17 mouse cellular contexts compared by ENCODE assay signal in genomic region chr19:14520098-14520802, GRCm38 (mm10).
DNase-seq lines count a peak whose midpoint lies in the region; TF ChIP-seq lines count a peak whose summit lies in the region.
"Had no signal": no experiment of that assay in that cellular context is flagged by ENCODE, and none has a peak within 500 bp of the region (broad histone marks: within the 10 kb centered on the region; RNA-seq: fewer than 3 reads in every experiment).

No protein-coding gene starts in this region.

- intact Hi-C loops in gastrocnemius, postnatal 36 days (cut with DNase I) = no loop called here

- TF ChIP-seq CTCF in CH12.LX (conservative IDR thresholded peaks at IDR 0.05 in 1 of 2, IDR thresholded peaks at IDR 0.05 in 1 of 2; ENCODE audit: low read depth in 2 of 2, low read length in 2 of 2) = no peak

- no peak overlapping the region for H3K4me2 ChIP-seq in CH12.LX (ENCODE audit: insufficient read depth, low read depth, poor library complexity, severe bottlenecking)
- H3K4me2 ChIP-seq: embryonic facial prominence, embryonic 12.5 days; forebrain, embryonic 12.5 days had no signal

- H3K9me3 ChIP-seq in CH12.LX (replicated peaks; ENCODE audit: low read length) = no peaks in the 10 kb centered on the region
- H3K9me3 ChIP-seq: embryonic facial prominence, embryonic 10.5 days; embryonic facial prominence, embryonic 12.5 days; forebrain, embryonic 12.5 days had no signal

- peaks cover 0 to 22% of the 10 kb centered on the region in 2 experiments; a peak in 2 of 4 replicates for H3K4me1 ChIP-seq in CH12.LX (ENCODE audit: control insufficient read depth in 1 of 2, insufficient read depth in 2 of 2)
- H3K4me1 ChIP-seq: embryonic facial prominence, embryonic 12.5 days had no signal

- no peak overlapping the region for H3K4me3 ChIP-seq in CH12.LX (replicated peaks in 1 of 3; ENCODE audit: low read depth in 2 of 3, low read length in 2 of 3, poor library complexity in 1 of 3)
- H3K4me3 ChIP-seq: embryonic facial prominence, embryonic 10.5 days; embryonic facial prominence, embryonic 12.5 days; forebrain, embryonic 12.5 days had no signal

- peak; percentile 79 for TF ChIP-seq EP300 in CH12.LX (IDR thresholded peaks at IDR 0.05; ENCODE audit: low read length)

- no peaks in the 10 kb centered on the region for H3K27me3 ChIP-seq in CH12.LX (replicated peaks)
- H3K27me3 ChIP-seq: embryonic facial prominence, embryonic 12.5 days had no signal

- H3K79me2 ChIP-seq in CH12.LX (replicated peaks; ENCODE audit: control insufficient read depth, extremely low read depth, insufficient read depth, poor library complexity, severe bottlenecking) = peaks cover 14% of the 10 kb centered on the region

- in situ Hi-C loops in CH12.LX (cut with MboI; ENCODE audit: low pct_ligation_motif_present, low pct_unique_long_range_greater_than_20kb, low sequenced_read_pairs) = no loop called here

- TF ChIP-seq POLR2A in CH12.LX (IDR thresholded peaks at IDR 0.05; ENCODE audit: low read depth, low read length) = no peak

- H3K9ac ChIP-seq in CH12.LX (ENCODE audit: insufficient read depth, low read depth) = no peak overlapping the region
- H3K9ac ChIP-seq: embryonic facial prominence, embryonic 12.5 days; forebrain, embryonic 12.5 days had no signal

- dilution Hi-C loops in CH12.LX (cut with MboI; ENCODE audit: extremely low pct_ligation_motif_present, extremely low pct_unique_long_range_greater_than_20kb, low sequenced_read_pairs) = no loop called here

- no peak for TF ChIP-seq RAD21 in CH12.LX (IDR thresholded peaks at IDR 0.05; ENCODE audit: low read depth, low read length)

- DNase-seq in CH12.LX (ENCODE audit: extremely low read depth) (peak; percentile 31), MEL-GATA-1-ER (ENCODE audit: extremely low read depth, low read depth) (peak; percentile 58)
- DNase-seq in c-Kit-positive CD71-positive TER-119-positive erythroid progenitor cells, embryonic 14.5 days (ENCODE audit: low spot score) = peak; percentile 11
- no peak for DNase-seq in gastrocnemius, postnatal 36 days
- DNase-seq in heart, adult 18-20 months = no peak
- DNase-seq: adrenal gland, adult 8-10 months; adrenal gland, postnatal 14 days; adrenal gland, postnatal 36 days; B cell, adult 2 months; cerebellum, adult 11-12 months; cerebellum, adult 2 months; cerebellum, adult 9-10 months; cerebellum, postnatal 10 days; cerebellum, postnatal 25 days had no signal

- peaks cover 17 to 32% of the 10 kb centered on the region in 2 experiments for H3K36me3 ChIP-seq in CH12.LX (replicated peaks in 1 of 2; ENCODE audit: control insufficient read depth in 1 of 2, insufficient read depth in 1 of 2, low read length in 1 of 2)

- no peak overlapping the region for H3K27ac ChIP-seq in CH12.LX (ENCODE audit: insufficient read depth, low read depth)
- H3K27ac ChIP-seq: embryonic facial prominence, embryonic 10.5 days; embryonic facial prominence, embryonic 12.5 days; forebrain, embryonic 12.5 days had no signal

TF ChIP-seq in CH12.LX, 34 proteins besides CTCF, POLR2A, EP300 and RAD21:
- no peak for TF ChIP-seq BHLHE40 (IDR thresholded peaks at IDR 0.05; ENCODE audit: low read depth, low read length)
- no peak for TF ChIP-seq RCOR1 (conservative IDR thresholded peaks at IDR 0.05; ENCODE audit: low read depth, low read length)
- no peak for TF ChIP-seq GABPA (IDR thresholded peaks at IDR 0.05; ENCODE audit: insufficient replicate concordance, low read depth, low read length)
- TF ChIP-seq JUN (IDR thresholded peaks at IDR 0.05; ENCODE audit: insufficient read depth, low read depth, low read length) = peak; percentile 87
- peak; percentile 89 for TF ChIP-seq JUND (conservative IDR thresholded peaks at IDR 0.05; ENCODE audit: low read depth, low read length)
- TF ChIP-seq SMC3 (IDR thresholded peaks at IDR 0.05; ENCODE audit: low read depth, low read length) = no peak
- TF ChIP-seq IRF4 (IDR thresholded peaks at IDR 0.05; ENCODE audit: low read depth, low read length) = peak; percentile 79
- no peak for TF ChIP-seq MXI1 (IDR thresholded peaks at IDR 0.05; ENCODE audit: low read depth, low read length)
- no peak for TF ChIP-seq TCF12 (IDR thresholded peaks at IDR 0.05; ENCODE audit: low read depth, low read length)

Comparison
In these comparisons a context has a peak if more than half of its experiments do, and no peak if none do; other contexts are left out.
1. DNase-seq: peak in CH12.LX (single experiment), MEL-GATA-1-ER (single experiment) and c-Kit-positive CD71-positive TER-119-positive erythroid progenitor cells, embryonic 14.5 days (single experiment); none in gastrocnemius, postnatal 36 days (0 of 2) and heart, adult 18-20 months (0 of 2).